ENCODE assay signal across 23 mouse cellular contexts in the genomic region with DNA sequence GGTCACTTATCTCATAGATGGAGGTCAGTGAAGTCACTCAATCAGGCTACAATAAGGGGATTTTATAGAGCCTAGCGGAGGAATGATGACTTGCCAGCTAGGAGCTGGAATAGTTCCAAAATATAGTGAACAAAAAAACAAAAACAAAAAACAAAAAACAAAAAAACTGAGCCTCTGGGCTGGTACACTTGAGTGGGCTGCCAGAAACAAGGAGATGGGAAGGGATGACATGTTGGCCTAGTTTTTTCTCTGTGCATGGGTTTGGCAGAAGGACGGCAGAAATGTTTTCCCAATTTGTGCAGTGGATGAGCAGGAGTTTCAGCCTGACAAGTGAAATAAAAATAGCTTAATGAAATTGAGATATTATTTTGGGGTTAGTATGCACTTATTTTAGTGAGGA. TPM values are rescaled to one million over a fixed set of nuclear protein-coding genes. Genes with fewer than 3 reads are reported as not detected.
DNase-seq lines count a peak whose midpoint lies in the region; ATAC-seq and TF ChIP-seq lines count a peak whose summit lies in the region.
"Had no signal": no experiment of that assay in that cellular context is flagged by ENCODE, and none has a peak within 500 bp of the region (broad histone marks: within the 10 kb centered on the region; RNA-seq: fewer than 3 reads in every experiment).

No protein-coding gene starts in this region.

- WGBS in midbrain, postnatal 0 days: 58% methylated on average over 2 of the region's 2 CpGs
- WGBS in midbrain, embryonic 10.5 days: 86% methylated on average over 2 of the region's 2 CpGs
- WGBS in cerebellum, adult 2 months: 20% methylated on average over 2 of the region's 2 CpGs
- 86% methylated on average over 2 of the region's 2 CpGs for WGBS in forebrain, embryonic 12.5 days

- no peaks in the 10 kb centered on the region for H3K27me3 ChIP-seq in midbrain, postnatal 0 days (ENCODE audit: insufficient read depth, low read length)
- no peaks in the 10 kb centered on the region for H3K27me3 ChIP-seq in midbrain, embryonic 10.5 days (ENCODE audit: low read depth, poor library complexity, severe bottlenecking)
- no peaks in the 10 kb centered on the region for H3K27me3 ChIP-seq in cerebellum, adult 2 months (ENCODE audit: control insufficient read depth, insufficient read depth, low read length)
- no peaks in the 10 kb centered on the region for H3K27me3 ChIP-seq in forebrain, embryonic 12.5 days
- H3K27me3 ChIP-seq: embryonic facial prominence, embryonic 13.5 days; forebrain, embryonic 13.5 days; heart, embryonic 12.5 days; hindbrain, embryonic 15.5 days; Patski had no signal

- H3K9me3 ChIP-seq in midbrain, postnatal 0 days (ENCODE audit: low read length): no peaks in the 10 kb centered on the region
- no peaks in the 10 kb centered on the region for H3K9me3 ChIP-seq in midbrain, embryonic 10.5 days (replicated peaks)
- no peaks in the 10 kb centered on the region for H3K9me3 ChIP-seq in forebrain, embryonic 12.5 days
- H3K9me3 ChIP-seq: embryonic facial prominence, embryonic 13.5 days; forebrain, embryonic 13.5 days; G1E; heart, embryonic 12.5 days; hindbrain, embryonic 15.5 days had no signal

- H3K9ac ChIP-seq in midbrain, postnatal 0 days (replicated peaks; ENCODE audit: low read length, poor library complexity, severe bottlenecking): no peak overlapping the region
- no peak overlapping the region for H3K9ac ChIP-seq in forebrain, embryonic 12.5 days
- H3K9ac ChIP-seq: embryonic facial prominence, embryonic 13.5 days; forebrain, embryonic 13.5 days; forebrain, postnatal 0 days; heart, embryonic 12.5 days; hindbrain, embryonic 15.5 days had no signal

- TF ChIP-seq CTCF in midbrain, postnatal 0 days (IDR thresholded peaks at IDR 0.05): no peak
- no peak for TF ChIP-seq CTCF in cerebellum, adult 2 months (IDR thresholded peaks at IDR 0.05; ENCODE audit: borderline replicate concordance, insufficient read depth, low read depth, low read length)

- TF ChIP-seq POLR2A in cerebellum, adult 2 months (IDR thresholded peaks at IDR 0.05; ENCODE audit: borderline replicate concordance, insufficient read depth, low read length): no peak

- no peaks in the 10 kb centered on the region for H3K4me1 ChIP-seq in midbrain, postnatal 0 days (ENCODE audit: insufficient read depth, low read length)
- 0 out of 2 replicates have a peak, but pooled peaks cover 4% of the 10 kb centered on the region for H3K4me1 ChIP-seq in midbrain, embryonic 10.5 days
- H3K4me1 ChIP-seq in cerebellum, adult 2 months (ENCODE audit: control insufficient read depth, insufficient read depth, low read length): peaks cover 5% of the 10 kb centered on the region; the same call in 1 of the 2 replicates
- no peaks in the 10 kb centered on the region for H3K4me1 ChIP-seq in forebrain, embryonic 12.5 days
- H3K4me1 ChIP-seq: embryonic facial prominence, embryonic 13.5 days; forebrain, embryonic 13.5 days; heart, embryonic 12.5 days; hindbrain, embryonic 15.5 days had no signal

- ATAC-seq in cerebellum, adult (ENCODE audit: insufficient number of reproducible peaks, low FRiP score, low TSS enrichment): peak; percentile 70
- no peak; the same call in 1 of the 2 replicates for ATAC-seq in midbrain, postnatal 0 days (ENCODE audit: low FRiP score)
- ATAC-seq in forebrain, embryonic 12.5 days (ENCODE audit: low FRiP score): no peak
- ATAC-seq in monocyte, adult 5-6 weeks (replicated peaks; ENCODE audit: insufficient number of reproducible peaks, low FRiP score, low TSS enrichment, poor library complexity, severe bottlenecking): no peak
- ATAC-seq: activated CD4-positive, CD25-positive, alpha-beta regulatory T cell, adult 4 months; CD4-positive, CD25-positive, alpha-beta regulatory T cell, adult 4 months; forebrain, embryonic 13.5 days; forebrain, postnatal 0 days; inflammation-experienced regulatory T-cells, adult 6 months; Patski had no signal

- no peaks in the 10 kb centered on the region for H3K36me3 ChIP-seq in midbrain, postnatal 0 days (ENCODE audit: insufficient read depth, low read length)
- H3K36me3 ChIP-seq in midbrain, embryonic 10.5 days: no peaks in the 10 kb centered on the region
- H3K36me3 ChIP-seq in forebrain, embryonic 12.5 days (replicated peaks): no peaks in the 10 kb centered on the region
- H3K36me3 ChIP-seq: embryonic facial prominence, embryonic 13.5 days; G1E; heart, embryonic 12.5 days; hindbrain, embryonic 15.5 days had no signal

- H3K4me2 ChIP-seq in midbrain, postnatal 0 days (ENCODE audit: low read depth, low read length, poor library complexity, severe bottlenecking): no peak overlapping the region
- no peak overlapping the region for H3K4me2 ChIP-seq in forebrain, embryonic 12.5 days
- H3K4me2 ChIP-seq: embryonic facial prominence, embryonic 13.5 days; forebrain, embryonic 13.5 days; heart, embryonic 12.5 days; hindbrain, embryonic 15.5 days had no signal

- no peak overlapping the region for H3K4me3 ChIP-seq in midbrain, postnatal 0 days (ENCODE audit: low read depth, low read length)
- H3K4me3 ChIP-seq in midbrain, embryonic 10.5 days: no peak overlapping the region
- no peak overlapping the region for H3K4me3 ChIP-seq in cerebellum, adult 2 months (replicated peaks; ENCODE audit: insufficient read depth, low read depth, low read length)
- no peak overlapping the region for H3K4me3 ChIP-seq in forebrain, embryonic 12.5 days (replicated peaks)
- H3K4me3 ChIP-seq: embryonic facial prominence, embryonic 13.5 days; forebrain, embryonic 13.5 days; gastrocnemius, adult 2 months; heart, embryonic 12.5 days; hindbrain, embryonic 15.5 days had no signal

- no peak overlapping the region for H3K27ac ChIP-seq in midbrain, postnatal 0 days (ENCODE audit: low read depth, low read length)
- no peak overlapping the region for H3K27ac ChIP-seq in midbrain, embryonic 10.5 days (replicated peaks)
- no peak overlapping the region for H3K27ac ChIP-seq in cerebellum, adult 2 months (ENCODE audit: insufficient read depth, low read length)
- no peak overlapping the region for H3K27ac ChIP-seq in forebrain, embryonic 12.5 days
- H3K27ac ChIP-seq: embryonic facial prominence, embryonic 13.5 days; forebrain, embryonic 13.5 days; gastrocnemius, adult 2 months; hindbrain, embryonic 15.5 days had no signal

- DNase-seq in cerebellum, postnatal 4 days (ENCODE audit: low spot score in 2 of 2): no peak
- DNase-seq in midbrain, postnatal 0 days (ENCODE audit: low spot score): peak; percentile 11
- DNase-seq in midbrain, embryonic 10.5 days (ENCODE audit: low spot score): no peak
- DNase-seq in cerebellum, adult 2 months: peak; percentile 18 to 65
- peak; percentile 47 to 63 for DNase-seq in cerebellum, postnatal 14 days
- DNase-seq: adrenal gland, postnatal 14 days; B cell, adult 2 months; forebrain, postnatal 0 days; gastrocnemius, adult 2 months; gastrocnemius, postnatal 25 days; kidney, adult 11 months had no signal

RNA-seq across cellular contexts. Expression of gene Manea, which starts 57.6 kb away (rescaled TPM):
- 26.1 and 26.9 TPM in 2 replicates for total RNA-seq in midbrain, postnatal 0 days (2014; rRNA removed)
- polyA plus RNA-seq in midbrain, postnatal 0 days (2015; fragmentation: Nextera tagmentation; extraction: Ambion mirVana): 10.6 and 10.7 TPM in 2 replicates
- 20.5 and 20.9 TPM in 2 replicates for polyA plus RNA-seq in midbrain, embryonic 10.5 days (2016; fragmentation: Nextera tagmentation; extraction: Ambion mirVana)
- 15.6 and 16.5 TPM in 2 replicates for polyA plus RNA-seq in cerebellum, adult 2 months (2012; rRNA removed)
- polyA plus RNA-seq in forebrain, embryonic 12.5 days (2016; fragmentation: Nextera tagmentation; extraction: Ambion mirVana): 20.4 and 20.5 TPM in 2 replicates
- total RNA-seq in monocyte, adult 5-6 weeks (2017): 9.2 to 15.2 TPM (median 11.0 TPM) in 3 replicates

Comparison
In these comparisons a context has a peak if more than half of its experiments do, and no peak if none do; other contexts are left out.
1. DNase-seq: peak in midbrain, postnatal 0 days (single experiment), cerebellum, adult 2 months (2 of 2) and cerebellum, postnatal 14 days (2 of 2); none in cerebellum, postnatal 4 days (0 of 2) and midbrain, embryonic 10.5 days (single experiment).